ENCODE assay signal across 10 mouse cellular contexts in genomic region chr7:30525954-30526353, GRCm38 (mm10). TPM values are rescaled to one million over a fixed set of nuclear protein-coding genes. Genes with fewer than 3 reads are reported as not detected.
A peak's percentile ranks its signal among the peaks of the same experiment; 100 is the strongest.
DNase-seq lines count a peak whose midpoint lies in the region; ATAC-seq and TF ChIP-seq lines count a peak whose summit lies in the region.
"Had no signal": no experiment of that assay in that cellular context is flagged by ENCODE, and none has a peak within 500 bp of the region (broad histone marks: within the 10 kb centered on the region; RNA-seq: fewer than 3 reads in every experiment).

No protein-coding gene starts in this region.

- H3K4me2 ChIP-seq in kidney, postnatal 0 days (ENCODE audit: low read length) = peak overlapping the region; percentile 36
- 0 out of 2 replicates have a peak overlapping the region, but pooled peaks have one; percentile 12 for H3K4me2 ChIP-seq in neural tube, embryonic 12.5 days (replicated peaks)
- H3K4me2 ChIP-seq in midbrain, embryonic 16.5 days (ENCODE audit: low read length) = no peak overlapping the region

- no peaks in the 10 kb centered on the region for H3K27me3 ChIP-seq in kidney, postnatal 0 days (ENCODE audit: insufficient read depth, low read length)
- H3K27me3 ChIP-seq in limb, embryonic 10.5 days (ENCODE audit: low read depth, poor library complexity, severe bottlenecking) = peaks cover 10% of the 10 kb centered on the region
- H3K27me3 ChIP-seq in neural tube, embryonic 12.5 days (replicated peaks) = no peaks in the 10 kb centered on the region
- no peaks in the 10 kb centered on the region for H3K27me3 ChIP-seq in midbrain, embryonic 16.5 days (ENCODE audit: control insufficient read depth, insufficient read depth, low read depth, low read length)

- peak overlapping the region; percentile 46; the same call in 1 of the 2 replicates for H3K9ac ChIP-seq in kidney, postnatal 0 days (ENCODE audit: low read depth, low read length)
- peak overlapping the region; percentile 26; the same call in 1 of the 2 replicates for H3K9ac ChIP-seq in neural tube, embryonic 12.5 days
- no peak overlapping the region for H3K9ac ChIP-seq in midbrain, embryonic 16.5 days (ENCODE audit: low read depth, low read length)

- no peak for TF ChIP-seq CTCF in kidney, postnatal 0 days (IDR thresholded peaks at IDR 0.05; ENCODE audit: low read depth)

- no peaks in the 10 kb centered on the region for H3K9me3 ChIP-seq in kidney, postnatal 0 days (replicated peaks; ENCODE audit: low read length)
- no peaks in the 10 kb centered on the region for H3K9me3 ChIP-seq in limb, embryonic 10.5 days (replicated peaks)
- no peaks in the 10 kb centered on the region for H3K9me3 ChIP-seq in neural tube, embryonic 12.5 days
- H3K9me3 ChIP-seq in midbrain, embryonic 16.5 days (replicated peaks; ENCODE audit: control insufficient read depth, low read length, poor library complexity, severe bottlenecking) = no peaks in the 10 kb centered on the region

- peaks cover 15% of the 10 kb centered on the region; the same call in 1 of the 2 replicates for H3K4me1 ChIP-seq in kidney, postnatal 0 days (replicated peaks; ENCODE audit: insufficient read depth, low read length)
- H3K4me1 ChIP-seq in limb, embryonic 10.5 days = peaks cover 17% of the 10 kb centered on the region
- peaks cover 14% of the 10 kb centered on the region for H3K4me1 ChIP-seq in neural tube, embryonic 12.5 days
- no peaks in the 10 kb centered on the region for H3K4me1 ChIP-seq in midbrain, embryonic 16.5 days (ENCODE audit: control insufficient read depth, insufficient read depth, low read length)

- 20% methylated on average over 10 of the region's 10 CpGs for WGBS in kidney, postnatal 0 days
- WGBS in limb, embryonic 10.5 days = 20% methylated on average over 10 of the region's 10 CpGs
- WGBS in neural tube, embryonic 12.5 days = 32% methylated on average over 10 of the region's 10 CpGs
- WGBS in midbrain, embryonic 16.5 days = 47% methylated on average over 10 of the region's 10 CpGs

- no peak overlapping the region for H3K4me3 ChIP-seq in kidney, postnatal 0 days (replicated peaks; ENCODE audit: low read depth, low read length)
- peak overlapping the region; percentile 27 for H3K4me3 ChIP-seq in limb, embryonic 10.5 days
- no peak overlapping the region for H3K4me3 ChIP-seq in neural tube, embryonic 12.5 days
- H3K4me3 ChIP-seq in midbrain, embryonic 16.5 days (ENCODE audit: low read depth, low read length) = no peak overlapping the region

- peak overlapping the region; percentile 51; the same call in 1 of the 2 replicates for H3K27ac ChIP-seq in kidney, postnatal 0 days
- H3K27ac ChIP-seq in limb, embryonic 10.5 days = peak overlapping the region; percentile 72
- no peak overlapping the region for H3K27ac ChIP-seq in neural tube, embryonic 12.5 days
- H3K27ac ChIP-seq in midbrain, embryonic 16.5 days (ENCODE audit: low read length) = no peak overlapping the region

- DNase-seq in embryo, embryonic 11 days = peak; percentile 24
- no peak for DNase-seq in embryo, embryonic 10 days (ENCODE audit: low spot score)
- DNase-seq in kidney, postnatal 0 days (ENCODE audit: low spot score) = peak; percentile 56
- no peak for DNase-seq in kidney, postnatal 14 days
- no peak for DNase-seq in limb, embryonic 10.5 days (ENCODE audit: low spot score)
- no peak for DNase-seq in left cerebral cortex, adult 18-20 months (ENCODE audit: low spot score in 2 of 2)

- H3K36me3 ChIP-seq in kidney, postnatal 0 days (ENCODE audit: insufficient read depth, low read length) = peaks cover 36% of the 10 kb centered on the region
- H3K36me3 ChIP-seq in limb, embryonic 10.5 days = peaks cover 84% of the 10 kb centered on the region
- H3K36me3 ChIP-seq in neural tube, embryonic 12.5 days = peaks cover 89% of the 10 kb centered on the region
- H3K36me3 ChIP-seq in midbrain, embryonic 16.5 days (ENCODE audit: control insufficient read depth, insufficient read depth, low read length) = peaks cover 61% of the 10 kb centered on the region

- ATAC-seq in kidney, postnatal 0 days (replicated peaks; ENCODE audit: low FRiP score, low read depth) = peak; percentile 27; the same call in 1 of the 2 replicates
- ATAC-seq in neural tube, embryonic 12.5 days (ENCODE audit: low FRiP score, low read depth) = no peak
- ATAC-seq in midbrain, embryonic 16.5 days = no peak

RNA-seq across cellular contexts. Expression of gene Arhgap33, which starts 8.9 kb away (rescaled TPM):
- polyA plus RNA-seq in kidney, postnatal 0 days (2015; fragmentation: Nextera tagmentation; extraction: Ambion mirVana) = 4.2 TPM in 2 replicates
- polyA plus RNA-seq in limb, embryonic 10.5 days (2016; fragmentation: Nextera tagmentation; extraction: Ambion mirVana) = 14.0 and 17.1 TPM in 2 replicates
- polyA plus RNA-seq in neural tube, embryonic 12.5 days (2016; fragmentation: Nextera tagmentation; extraction: Ambion mirVana) = 78.3 and 90.0 TPM in 2 replicates
- 100 to 1,000 TPM; 179 to 187 TPM for total RNA-seq in left cerebral cortex, adult 18-20 months (2021)
- 140 and 149 TPM in 2 replicates for polyA plus RNA-seq in midbrain, embryonic 16.5 days (2015; fragmentation: Nextera tagmentation; extraction: Ambion mirVana)

RNA-seq across cellular contexts. Expression of gene Hspb6, which starts 26.0 kb away (rescaled TPM):
- polyA plus RNA-seq in kidney, postnatal 0 days (2015; fragmentation: Nextera tagmentation; extraction: Ambion mirVana) = 15.8 and 17.7 TPM in 2 replicates
- polyA plus RNA-seq in limb, embryonic 10.5 days (2016; fragmentation: Nextera tagmentation; extraction: Ambion mirVana) = 4.7 and 7.0 TPM in 2 replicates
- polyA plus RNA-seq in neural tube, embryonic 12.5 days (2016; fragmentation: Nextera tagmentation; extraction: Ambion mirVana) = 5.4 and 6.0 TPM in 2 replicates
- total RNA-seq in left cerebral cortex, adult 18-20 months (2021) = 1 to 10 TPM; 3.7 to 4.3 TPM
- 7.5 and 11.2 TPM in 2 replicates for polyA plus RNA-seq in midbrain, embryonic 16.5 days (2015; fragmentation: Nextera tagmentation; extraction: Ambion mirVana)

RNA-seq across cellular contexts. Expression of gene Proser3, which starts 26.1 kb away (rescaled TPM):
- polyA plus RNA-seq in kidney, postnatal 0 days (2015; fragmentation: Nextera tagmentation; extraction: Ambion mirVana) = 5.2 and 5.6 TPM in 2 replicates
- polyA plus RNA-seq in limb, embryonic 10.5 days (2016; fragmentation: Nextera tagmentation; extraction: Ambion mirVana) = 17.8 and 21.6 TPM in 2 replicates
- 9.7 and 11.0 TPM in 2 replicates for polyA plus RNA-seq in neural tube, embryonic 12.5 days (2016; fragmentation: Nextera tagmentation; extraction: Ambion mirVana)
- 1 to 10 TPM; 3.8 TPM for total RNA-seq in left cerebral cortex, adult 18-20 months (2021)
- 8.2 and 8.5 TPM in 2 replicates for polyA plus RNA-seq in midbrain, embryonic 16.5 days (2015; fragmentation: Nextera tagmentation; extraction: Ambion mirVana)

RNA-seq across cellular contexts. Expression of gene Prodh2, which starts 32.5 kb away (rescaled TPM):
- polyA plus RNA-seq in kidney, postnatal 0 days (2015; fragmentation: Nextera tagmentation; extraction: Ambion mirVana) = 22.9 and 34.1 TPM in 2 replicates
- polyA plus RNA-seq in limb, embryonic 10.5 days (2016; fragmentation: Nextera tagmentation; extraction: Ambion mirVana) = not detected in 2 replicates
- not detected in 2 replicates for polyA plus RNA-seq in neural tube, embryonic 12.5 days (2016; fragmentation: Nextera tagmentation; extraction: Ambion mirVana)
- not detected for total RNA-seq in left cerebral cortex, adult 18-20 months (2021)
- not detected in 2 replicates for polyA plus RNA-seq in midbrain, embryonic 16.5 days (2015; fragmentation: Nextera tagmentation; extraction: Ambion mirVana)
- total RNA-seq: heart, adult 8-10 months; layer of hippocampus, postnatal 14 days had no signal

RNA-seq across cellular contexts. Expression of gene Lin37, which starts 33.7 kb away (rescaled TPM):
- 37.6 and 40.8 TPM in 2 replicates for polyA plus RNA-seq in kidney, postnatal 0 days (2015; fragmentation: Nextera tagmentation; extraction: Ambion mirVana)
- polyA plus RNA-seq in limb, embryonic 10.5 days (2016; fragmentation: Nextera tagmentation; extraction: Ambion mirVana) = 42.5 and 45.6 TPM in 2 replicates
- 52.8 and 53.4 TPM in 2 replicates for polyA plus RNA-seq in neural tube, embryonic 12.5 days (2016; fragmentation: Nextera tagmentation; extraction: Ambion mirVana)
- total RNA-seq in left cerebral cortex, adult 18-20 months (2021) = 10 to 100 TPM; 56.8 to 60.4 TPM
- polyA plus RNA-seq in midbrain, embryonic 16.5 days (2015; fragmentation: Nextera tagmentation; extraction: Ambion mirVana) = 52.1 and 63.8 TPM in 2 replicates

Comparison
In these comparisons a context has a peak if more than half of its experiments do, and no peak if none do; other contexts are left out.
1. DNase-seq: peak in embryo, embryonic 11 days (single experiment) and kidney, postnatal 0 days (single experiment); none in embryo, embryonic 10 days (single experiment), kidney, postnatal 14 days (single experiment), limb, embryonic 10.5 days (single experiment) and left cerebral cortex, adult 18-20 months (0 of 2).
2. H3K27ac ChIP-seq: peak in kidney, postnatal 0 days (single experiment) and limb, embryonic 10.5 days (single experiment); none in neural tube, embryonic 12.5 days (single experiment) and midbrain, embryonic 16.5 days (single experiment).